In genomic region chr11:69876186-69876585, GRCm38 (mm10) we compare ENCODE assay signal across 9 mouse cellular contexts. TPM values are rescaled to one million over a fixed set of nuclear protein-coding genes. Genes with fewer than 3 reads are reported as not detected.
DNase-seq lines count a peak whose midpoint lies in the region; ATAC-seq lines count a peak whose summit lies in the region.
"Had no signal": no experiment of that assay in that cellular context is flagged by ENCODE, and none has a peak within 500 bp of the region (broad histone marks: within the 10 kb centered on the region; RNA-seq: fewer than 3 reads in every experiment).

No protein-coding gene starts in this region.

- H3K4me1 ChIP-seq in embryonic facial prominence, embryonic 12.5 days = peaks cover 34% of the 10 kb centered on the region
- H3K4me1 ChIP-seq in embryonic facial prominence, embryonic 10.5 days = peaks cover 53% of the 10 kb centered on the region
- H3K4me1 ChIP-seq in forebrain, embryonic 14.5 days (ENCODE audit: control insufficient read depth, insufficient read depth, low read length) = peaks cover 4% of the 10 kb centered on the region

- H3K4me3 ChIP-seq in embryonic facial prominence, embryonic 12.5 days = no peak overlapping the region
- no peak overlapping the region for H3K4me3 ChIP-seq in embryonic facial prominence, embryonic 10.5 days
- H3K4me3 ChIP-seq in forebrain, embryonic 14.5 days (ENCODE audit: low read depth, low read length) = no peak overlapping the region

- H3K9me3 ChIP-seq in embryonic facial prominence, embryonic 12.5 days = no peaks in the 10 kb centered on the region
- H3K9me3 ChIP-seq in embryonic facial prominence, embryonic 10.5 days = no peaks in the 10 kb centered on the region
- H3K9me3 ChIP-seq in forebrain, embryonic 14.5 days (replicated peaks; ENCODE audit: control insufficient read depth, low read length) = no peaks in the 10 kb centered on the region
- H3K9me3 ChIP-seq: midbrain, embryonic 12.5 days had no signal

- H3K27me3 ChIP-seq in embryonic facial prominence, embryonic 12.5 days = no peaks in the 10 kb centered on the region
- H3K27me3 ChIP-seq in embryonic facial prominence, embryonic 10.5 days (replicated peaks; ENCODE audit: low read depth, poor library complexity, severe bottlenecking) = peaks cover 19% of the 10 kb centered on the region
- H3K27me3 ChIP-seq in forebrain, embryonic 14.5 days (replicated peaks; ENCODE audit: control insufficient read depth, insufficient read depth, low read length) = 0 out of 2 replicates have a peak, but pooled peaks cover 7% of the 10 kb centered on the region

- DNase-seq in embryonic facial prominence, embryonic 10.5 days (ENCODE audit: low spot score) = no peak
- peak; percentile 83 for DNase-seq in NIH3T3 (ENCODE audit: low read depth)
- DNase-seq in heart, postnatal 4 days = peak; percentile 73
- peak; percentile 80 to 85 for DNase-seq in lung, adult 18-20 months
- DNase-seq in cerebellum, adult 18-20 months = no peak
- DNase-seq in spleen, adult 12 weeks (ENCODE audit: low spot score) = no peak
- DNase-seq in forebrain, embryonic 14.5 days (ENCODE audit: low spot score) = no peak

- H3K4me2 ChIP-seq in embryonic facial prominence, embryonic 12.5 days (replicated peaks) = no peak overlapping the region; the same call in 1 of the 2 replicates
- H3K4me2 ChIP-seq in forebrain, embryonic 14.5 days (ENCODE audit: low read length) = no peak overlapping the region

- H3K27ac ChIP-seq in embryonic facial prominence, embryonic 12.5 days = peak overlapping the region; percentile 70
- no peak overlapping the region for H3K27ac ChIP-seq in embryonic facial prominence, embryonic 10.5 days (replicated peaks)
- no peak overlapping the region for H3K27ac ChIP-seq in forebrain, embryonic 14.5 days (ENCODE audit: low read depth, low read length)
- H3K27ac ChIP-seq: midbrain, embryonic 12.5 days had no signal

- no peak overlapping the region for H3K9ac ChIP-seq in embryonic facial prominence, embryonic 12.5 days
- H3K9ac ChIP-seq in forebrain, embryonic 14.5 days (ENCODE audit: low read length) = no peak overlapping the region

- 44% methylated on average over 7 of the region's 7 CpGs for WGBS in embryonic facial prominence, embryonic 12.5 days
- WGBS in embryonic facial prominence, embryonic 10.5 days = 62% methylated on average over 7 of the region's 7 CpGs
- 69% methylated on average over 7 of the region's 7 CpGs for WGBS in forebrain, embryonic 14.5 days

- no peak for ATAC-seq in embryonic facial prominence, embryonic 12.5 days (ENCODE audit: insufficient number of reproducible peaks, insufficient read depth, low FRiP score, low TSS enrichment)
- no peak for ATAC-seq in forebrain, embryonic 14.5 days

- no peaks in the 10 kb centered on the region for H3K36me3 ChIP-seq in embryonic facial prominence, embryonic 12.5 days
- no peaks in the 10 kb centered on the region for H3K36me3 ChIP-seq in embryonic facial prominence, embryonic 10.5 days (replicated peaks)
- no peaks in the 10 kb centered on the region for H3K36me3 ChIP-seq in forebrain, embryonic 14.5 days (ENCODE audit: control insufficient read depth, insufficient read depth, low read length)
- H3K36me3 ChIP-seq: midbrain, embryonic 12.5 days had no signal

RNA-seq across cellular contexts. Expression of gene Tmem95, which starts 1.6 kb away (rescaled TPM):
- not detected in 2 replicates for polyA plus RNA-seq in embryonic facial prominence, embryonic 12.5 days (2016; fragmentation: Nextera tagmentation; extraction: Ambion mirVana)
- 0.31 TPM in 1 of 2 replicates, not detected in the other for polyA plus RNA-seq in embryonic facial prominence, embryonic 10.5 days (2016; fragmentation: Nextera tagmentation; extraction: Ambion mirVana)
- not detected for total RNA-seq in heart, postnatal 4 days (2021)
- not detected in 2 replicates for polyA plus RNA-seq in forebrain, embryonic 14.5 days (2014; fragmentation: Nextera tagmentation; extraction: Ambion mirVana)
- polyA plus RNA-seq: midbrain, embryonic 12.5 days had no signal

RNA-seq across cellular contexts. Expression of gene Kctd11, which starts 5.0 kb away (rescaled TPM):
- polyA plus RNA-seq in embryonic facial prominence, embryonic 12.5 days (2016; fragmentation: Nextera tagmentation; extraction: Ambion mirVana) = 2.9 and 3.0 TPM in 2 replicates
- 6.8 and 7.0 TPM in 2 replicates for polyA plus RNA-seq in embryonic facial prominence, embryonic 10.5 days (2016; fragmentation: Nextera tagmentation; extraction: Ambion mirVana)
- 1 to 10 TPM; 3.3 TPM for total RNA-seq in heart, postnatal 4 days (2021)
- 1.1 and 1.2 TPM in 2 replicates for polyA plus RNA-seq in forebrain, embryonic 14.5 days (2014; fragmentation: Nextera tagmentation; extraction: Ambion mirVana)

RNA-seq across cellular contexts. Expression of gene Tnk1, which starts 17.7 kb away (rescaled TPM):
- 2.4 and 2.5 TPM in 2 replicates for polyA plus RNA-seq in embryonic facial prominence, embryonic 12.5 days (2016; fragmentation: Nextera tagmentation; extraction: Ambion mirVana)
- 2.3 and 3.1 TPM in 2 replicates for polyA plus RNA-seq in embryonic facial prominence, embryonic 10.5 days (2016; fragmentation: Nextera tagmentation; extraction: Ambion mirVana)
- not detected for total RNA-seq in heart, postnatal 4 days (2021)
- 0.32 TPM in 1 of 2 replicates, not detected in the other for polyA plus RNA-seq in forebrain, embryonic 14.5 days (2014; fragmentation: Nextera tagmentation; extraction: Ambion mirVana)

RNA-seq across cellular contexts. Expression of gene Acap1, which starts 19.2 kb away (rescaled TPM):
- 0.83 and 1.3 TPM in 2 replicates for polyA plus RNA-seq in embryonic facial prominence, embryonic 12.5 days (2016; fragmentation: Nextera tagmentation; extraction: Ambion mirVana)
- polyA plus RNA-seq in embryonic facial prominence, embryonic 10.5 days (2016; fragmentation: Nextera tagmentation; extraction: Ambion mirVana) = 1.3 and 1.5 TPM in 2 replicates
- 1 to 10 TPM; 2.8 to 3.2 TPM for total RNA-seq in heart, postnatal 4 days (2021)
- polyA plus RNA-seq in forebrain, embryonic 14.5 days (2014; fragmentation: Nextera tagmentation; extraction: Ambion mirVana) = 0.10 and 0.17 TPM in 2 replicates

RNA-seq across cellular contexts. Expression of gene 2810408A11Rik, which starts 24.6 kb away (rescaled TPM):
- 21.4 and 23.6 TPM in 2 replicates for polyA plus RNA-seq in embryonic facial prominence, embryonic 12.5 days (2016; fragmentation: Nextera tagmentation; extraction: Ambion mirVana)
- 14.7 and 14.8 TPM in 2 replicates for polyA plus RNA-seq in embryonic facial prominence, embryonic 10.5 days (2016; fragmentation: Nextera tagmentation; extraction: Ambion mirVana)
- 1 to 10 TPM; 5.2 to 6.2 TPM for total RNA-seq in heart, postnatal 4 days (2021)
- polyA plus RNA-seq in forebrain, embryonic 14.5 days (2014; fragmentation: Nextera tagmentation; extraction: Ambion mirVana) = 15.0 and 18.6 TPM in 2 replicates

Comparison
In these comparisons a context has a peak if more than half of its experiments do, and no peak if none do; other contexts are left out.
1. DNase-seq: peak in NIH3T3 (single experiment), heart, postnatal 4 days (single experiment) and lung, adult 18-20 months (2 of 2); none in embryonic facial prominence, embryonic 10.5 days (single experiment), cerebellum, adult 18-20 months (0 of 2), spleen, adult 12 weeks (single experiment) and forebrain, embryonic 14.5 days (single experiment).